In genomic region chr6:48860130-48860815, GRCm38 (mm10) we compare ENCODE assay signal across 8 mouse cellular contexts. TPM values are rescaled to one million over a fixed set of nuclear protein-coding genes. Genes with fewer than 3 reads are reported as not detected.
DNase-seq lines count a peak whose midpoint lies in the region; ATAC-seq and TF ChIP-seq lines count a peak whose summit lies in the region.

No protein-coding gene starts in this region.

- no peaks in the 10 kb centered on the region for H3K9me3 ChIP-seq in limb, embryonic 15.5 days
- no peaks in the 10 kb centered on the region for H3K9me3 ChIP-seq in midbrain, embryonic 15.5 days
- H3K9me3 ChIP-seq in stomach, postnatal 0 days (ENCODE audit: control insufficient read depth, low read length) = no peaks in the 10 kb centered on the region

- DNase-seq in cerebellum, adult 2 months = no peak
- no peak for DNase-seq in cerebellum, adult 8-10 months
- DNase-seq in brain, embryonic 14.5 days (ENCODE audit: low read depth) = peak; percentile 80
- peak; percentile 66 for DNase-seq in gastrocnemius, postnatal 10 days
- DNase-seq in kidney, adult 18-20 months = peak; percentile 85
- peak; percentile 78 for DNase-seq in stomach, postnatal 0 days (ENCODE audit: low spot score)

- H3K4me1 ChIP-seq in cerebellum, adult 2 months (ENCODE audit: control insufficient read depth, insufficient read depth, low read length) = 0 out of 2 replicates have a peak, but pooled peaks cover 2% of the 10 kb centered on the region
- H3K4me1 ChIP-seq in limb, embryonic 15.5 days = 0 out of 2 replicates have a peak, but pooled peaks cover 7% of the 10 kb centered on the region
- H3K4me1 ChIP-seq in midbrain, embryonic 15.5 days = no peaks in the 10 kb centered on the region
- H3K4me1 ChIP-seq in stomach, postnatal 0 days (replicated peaks; ENCODE audit: control insufficient read depth, insufficient read depth) = no peaks in the 10 kb centered on the region

- ATAC-seq in limb, embryonic 15.5 days (ENCODE audit: insufficient number of reproducible peaks, low FRiP score, low TSS enrichment, low read depth) = no peak
- ATAC-seq in midbrain, embryonic 15.5 days (replicated peaks) = no peak
- peak; percentile 62 for ATAC-seq in stomach, postnatal 0 days (ENCODE audit: low FRiP score, low TSS enrichment)

- TF ChIP-seq CTCF in cerebellum, adult 2 months (IDR thresholded peaks at IDR 0.05; ENCODE audit: borderline replicate concordance, insufficient read depth, low read depth, low read length) = peak; percentile 38; the same call in 1 of the 2 replicates
- peak; percentile 64 for TF ChIP-seq CTCF in brain, embryonic 14.5 days (IDR thresholded peaks at IDR 0.05; ENCODE audit: borderline replicate concordance, extremely low read depth, insufficient read depth, insufficient read length)
- TF ChIP-seq CTCF in stomach, postnatal 0 days (IDR thresholded peaks at IDR 0.05; ENCODE audit: low read depth) = peak; percentile 83

- no peak overlapping the region for H3K9ac ChIP-seq in limb, embryonic 15.5 days
- no peak overlapping the region for H3K9ac ChIP-seq in midbrain, embryonic 15.5 days
- H3K9ac ChIP-seq in stomach, postnatal 0 days (ENCODE audit: low read length) = no peak overlapping the region

- TF ChIP-seq POLR2A in cerebellum, adult 2 months (IDR thresholded peaks at IDR 0.05; ENCODE audit: borderline replicate concordance, insufficient read depth, low read length) = no peak
- no peak for TF ChIP-seq POLR2A in brain, embryonic 14.5 days (IDR thresholded peaks at IDR 0.05; ENCODE audit: borderline replicate concordance, extremely low read depth, insufficient read depth, insufficient read length, poor library complexity, severe bottlenecking)

- WGBS in cerebellum, adult 2 months = 17% methylated on average over 23 of the region's 23 CpGs
- 17% methylated on average over 23 of the region's 23 CpGs for WGBS in limb, embryonic 15.5 days
- 12% methylated on average over 23 of the region's 23 CpGs for WGBS in midbrain, embryonic 15.5 days
- WGBS in stomach, postnatal 0 days = 18% methylated on average over 22 of the region's 23 CpGs

- H3K4me2 ChIP-seq in limb, embryonic 15.5 days = peak overlapping the region; percentile 37
- H3K4me2 ChIP-seq in midbrain, embryonic 15.5 days = peak overlapping the region; percentile 35
- H3K4me2 ChIP-seq in stomach, postnatal 0 days (replicated peaks; ENCODE audit: low read depth) = peak overlapping the region; percentile 41; the same call in 1 of the 2 replicates

- no peak for TF ChIP-seq EP300 in stomach, postnatal 0 days (optimal IDR thresholded peaks at IDR 0.05)

- H3K27ac ChIP-seq in cerebellum, adult 2 months (ENCODE audit: insufficient read depth, low read length) = no peak overlapping the region
- H3K27ac ChIP-seq in limb, embryonic 15.5 days = no peak overlapping the region
- H3K27ac ChIP-seq in midbrain, embryonic 15.5 days = no peak overlapping the region
- no peak overlapping the region for H3K27ac ChIP-seq in stomach, postnatal 0 days (replicated peaks)

- H3K27me3 ChIP-seq in cerebellum, adult 2 months (ENCODE audit: control insufficient read depth, insufficient read depth, low read length) = no peaks in the 10 kb centered on the region
- H3K27me3 ChIP-seq in limb, embryonic 15.5 days = no peaks in the 10 kb centered on the region
- no peaks in the 10 kb centered on the region for H3K27me3 ChIP-seq in midbrain, embryonic 15.5 days (replicated peaks)
- no peaks in the 10 kb centered on the region for H3K27me3 ChIP-seq in stomach, postnatal 0 days (ENCODE audit: control insufficient read depth, insufficient read depth, low read length)

- H3K36me3 ChIP-seq in limb, embryonic 15.5 days = no peaks in the 10 kb centered on the region
- no peaks in the 10 kb centered on the region for H3K36me3 ChIP-seq in midbrain, embryonic 15.5 days (replicated peaks)
- no peaks in the 10 kb centered on the region for H3K36me3 ChIP-seq in stomach, postnatal 0 days (ENCODE audit: control insufficient read depth, insufficient read depth, low read length)

- no peak overlapping the region for H3K4me3 ChIP-seq in cerebellum, adult 2 months (replicated peaks; ENCODE audit: insufficient read depth, low read depth, low read length)
- H3K4me3 ChIP-seq in limb, embryonic 15.5 days = peak overlapping the region; percentile 21
- H3K4me3 ChIP-seq in midbrain, embryonic 15.5 days = no peak overlapping the region
- no peak overlapping the region for H3K4me3 ChIP-seq in stomach, postnatal 0 days (ENCODE audit: low read depth, low read length)

RNA-seq across cellular contexts. Expression of gene Aoc1, which starts 12.4 kb away (rescaled TPM):
- 0.25 and 0.31 TPM in 2 replicates for polyA plus RNA-seq in cerebellum, adult 2 months (2012; rRNA removed)
- polyA plus RNA-seq in brain, embryonic 14.5 days (2012; rRNA removed) = 0.03 and 0.04 TPM in 2 replicates
- not detected for total RNA-seq in gastrocnemius, postnatal 10 days (2021)
- not detected in 2 replicates for polyA plus RNA-seq in limb, embryonic 15.5 days (2015; fragmentation: Nextera tagmentation; extraction: Ambion mirVana)
- not detected in 2 replicates for polyA plus RNA-seq in midbrain, embryonic 15.5 days (2015; fragmentation: Nextera tagmentation; extraction: Ambion mirVana)
- polyA plus RNA-seq in stomach, postnatal 0 days (2015; fragmentation: Nextera tagmentation; extraction: Ambion mirVana) = not detected in 2 replicates

RNA-seq across cellular contexts. Expression of gene Tmem176b, which starts 19.0 kb away (rescaled TPM):
- 48.7 and 54.4 TPM in 2 replicates for polyA plus RNA-seq in cerebellum, adult 2 months (2012; rRNA removed)
- polyA plus RNA-seq in brain, embryonic 14.5 days (2012; rRNA removed) = 92.9 and 101 TPM in 2 replicates
- 10 to 100 TPM; 32.9 to 45.7 TPM for total RNA-seq in gastrocnemius, postnatal 10 days (2021)
- polyA plus RNA-seq in limb, embryonic 15.5 days (2015; fragmentation: Nextera tagmentation; extraction: Ambion mirVana) = 230 and 235 TPM in 2 replicates
- polyA plus RNA-seq in midbrain, embryonic 15.5 days (2015; fragmentation: Nextera tagmentation; extraction: Ambion mirVana) = 110 and 122 TPM in 2 replicates
- 245 and 254 TPM in 2 replicates for polyA plus RNA-seq in stomach, postnatal 0 days (2015; fragmentation: Nextera tagmentation; extraction: Ambion mirVana)

RNA-seq across cellular contexts. Expression of gene Tmem176a, which starts 19.6 kb away (rescaled TPM):
- 11.0 and 12.5 TPM in 2 replicates for polyA plus RNA-seq in cerebellum, adult 2 months (2012; rRNA removed)
- polyA plus RNA-seq in brain, embryonic 14.5 days (2012; rRNA removed) = 12.7 and 14.0 TPM in 2 replicates
- 10 to 100 TPM; 10.8 to 15.2 TPM for total RNA-seq in gastrocnemius, postnatal 10 days (2021)
- 54.3 and 63.4 TPM in 2 replicates for polyA plus RNA-seq in limb, embryonic 15.5 days (2015; fragmentation: Nextera tagmentation; extraction: Ambion mirVana)
- polyA plus RNA-seq in midbrain, embryonic 15.5 days (2015; fragmentation: Nextera tagmentation; extraction: Ambion mirVana) = 15.0 and 16.1 TPM in 2 replicates
- 131 and 134 TPM in 2 replicates for polyA plus RNA-seq in stomach, postnatal 0 days (2015; fragmentation: Nextera tagmentation; extraction: Ambion mirVana)

Comparison
In these comparisons a context has a peak if more than half of its experiments do, and no peak if none do; other contexts are left out.
1. DNase-seq: peak in brain, embryonic 14.5 days (single experiment), gastrocnemius, postnatal 10 days (single experiment), kidney, adult 18-20 months (single experiment) and stomach, postnatal 0 days (single experiment); none in cerebellum, adult 2 months (0 of 2) and cerebellum, adult 8-10 months (single experiment).
2. Peak in every context shown above with its lines, with median percentiles within 50 percentile points of each other: CTCF ChIP-seq and H3K4me2 ChIP-seq.